Mouse (Mus musculus): ENCODE data around the gene Tagap1.
"Not testable (repeated sequence)": the region's sequence is repeated elsewhere in the genome, so short reads cannot be mapped to it uniquely, and the experiment has no call there.

- TF ChIP-seq POLR2A (IDR thresholded peaks at IDR 0.05; ENCODE audit: extremely low read depth, insufficient read depth, low read length); CTCF (IDR thresholded peaks at IDR 0.05; ENCODE audit: low read depth, low read length): not testable (repeated sequence)
Measured at GRCm38 (mm10) chr17:6962936-6963335, 2.0 kb upstream of the Tagap1 start.
